Comparison of ENCODE assay signal across 8 mouse cellular contexts in genomic region chr9:45633036-45633435, GRCm38 (mm10).
DNase-seq lines count a peak whose midpoint lies in the region; ATAC-seq and TF ChIP-seq lines count a peak whose summit lies in the region.

No protein-coding gene starts in this region.

- intact Hi-C loops in heart, postnatal 36 days (cut with DNase I), result no loop called here
- intact Hi-C loops in heart, postnatal 25 days (cut with DNase I), result no loop called here

- H3K4me2 ChIP-seq in forebrain, embryonic 16.5 days (ENCODE audit: low read length), result no peak overlapping the region
- H3K4me2 ChIP-seq in midbrain, embryonic 16.5 days (ENCODE audit: low read length), result no peak overlapping the region

- DNase-seq in heart, postnatal 36 days, result peak; percentile 13 to 15
- DNase-seq in heart, postnatal 25 days (ENCODE audit: low spot score), result no peak
- DNase-seq in right cerebral cortex, postnatal 4 days, result peak; percentile 44
- no peak for DNase-seq in right cerebral cortex, postnatal 36 days (ENCODE audit: low spot score in 2 of 2)
- no peak for DNase-seq in ovary, postnatal 36 days (ENCODE audit: low spot score)
- DNase-seq in thymus, adult 2 months, result no peak

- TF ChIP-seq CTCF in thymus, adult 2 months (IDR thresholded peaks at IDR 0.05; ENCODE audit: borderline replicate concordance, control insufficient read depth, extremely low read depth, insufficient read depth, low read length, poor library complexity), result no peak

- no peak for TF ChIP-seq POLR2A in thymus, adult 2 months (IDR thresholded peaks at IDR 0.05; ENCODE audit: control insufficient read depth, extremely low read depth, insufficient read depth, low read length, poor library complexity)

- 6% methylated on average over 2 of the region's 2 CpGs for WGBS in forebrain, embryonic 16.5 days
- 30% methylated on average over 2 of the region's 2 CpGs for WGBS in midbrain, embryonic 16.5 days
- 74% methylated on average over 2 of the region's 2 CpGs for WGBS in thymus, adult 2 months

- H3K4me1 ChIP-seq in forebrain, embryonic 16.5 days (replicated peaks; ENCODE audit: control insufficient read depth, insufficient read depth, low read length), result peaks cover 38% of the 10 kb centered on the region
- peaks cover 10% of the 10 kb centered on the region for H3K4me1 ChIP-seq in midbrain, embryonic 16.5 days (ENCODE audit: control insufficient read depth, insufficient read depth, low read length)
- H3K4me1 ChIP-seq in thymus, adult 2 months (replicated peaks; ENCODE audit: control insufficient read depth, insufficient read depth, low read length), result no peaks in the 10 kb centered on the region

- no peak; the same call in 1 of the 2 replicates for ATAC-seq in forebrain, embryonic 16.5 days
- no peak for ATAC-seq in midbrain, embryonic 16.5 days

- no peak overlapping the region for H3K9ac ChIP-seq in forebrain, embryonic 16.5 days (replicated peaks; ENCODE audit: low read depth, low read length)
- no peak overlapping the region for H3K9ac ChIP-seq in midbrain, embryonic 16.5 days (ENCODE audit: low read depth, low read length)

- no peaks in the 10 kb centered on the region for H3K36me3 ChIP-seq in forebrain, embryonic 16.5 days (ENCODE audit: control insufficient read depth, insufficient read depth)
- H3K36me3 ChIP-seq in midbrain, embryonic 16.5 days (ENCODE audit: control insufficient read depth, insufficient read depth, low read length), result no peaks in the 10 kb centered on the region
- H3K36me3 ChIP-seq in thymus, adult 2 months (ENCODE audit: control insufficient read depth, insufficient read depth, low read length), result no peaks in the 10 kb centered on the region

- no peak overlapping the region for H3K4me3 ChIP-seq in forebrain, embryonic 16.5 days (replicated peaks; ENCODE audit: low read length)
- no peak overlapping the region for H3K4me3 ChIP-seq in midbrain, embryonic 16.5 days (ENCODE audit: low read depth, low read length)
- H3K4me3 ChIP-seq in thymus, adult 2 months (ENCODE audit: control insufficient read depth, insufficient read depth, low read length), result no peak overlapping the region

- H3K27me3 ChIP-seq in forebrain, embryonic 16.5 days (replicated peaks; ENCODE audit: control insufficient read depth, insufficient read depth, low read length), result no peaks in the 10 kb centered on the region
- H3K27me3 ChIP-seq in midbrain, embryonic 16.5 days (ENCODE audit: control insufficient read depth, insufficient read depth, low read depth, low read length), result no peaks in the 10 kb centered on the region
- no peaks in the 10 kb centered on the region for H3K27me3 ChIP-seq in thymus, adult 2 months (ENCODE audit: control insufficient read depth, insufficient read depth, low read length)

- H3K27ac ChIP-seq in forebrain, embryonic 16.5 days (ENCODE audit: low read length), result peak overlapping the region; percentile 67
- peak overlapping the region; percentile 77 for H3K27ac ChIP-seq in midbrain, embryonic 16.5 days (ENCODE audit: low read length)
- no peak overlapping the region for H3K27ac ChIP-seq in thymus, adult 2 months (ENCODE audit: control insufficient read depth, insufficient read depth, low read length)

- H3K9me3 ChIP-seq in forebrain, embryonic 16.5 days (ENCODE audit: control insufficient read depth, low read length), result no peaks in the 10 kb centered on the region
- H3K9me3 ChIP-seq in midbrain, embryonic 16.5 days (replicated peaks; ENCODE audit: control insufficient read depth, low read length, poor library complexity, severe bottlenecking), result no peaks in the 10 kb centered on the region

Comparison
In these comparisons a context has a peak if more than half of its experiments do, and no peak if none do; other contexts are left out.
1. DNase-seq: peak in heart, postnatal 36 days (2 of 2) and right cerebral cortex, postnatal 4 days (single experiment); none in heart, postnatal 25 days (single experiment), right cerebral cortex, postnatal 36 days (0 of 2), ovary, postnatal 36 days (single experiment) and thymus, adult 2 months (single experiment).